ENCODE assay signal across 8 mouse cellular contexts in genomic region chr19:46522433-46523044, GRCm38 (mm10). TPM values are rescaled to one million over a fixed set of nuclear protein-coding genes. Genes with fewer than 3 reads are reported as not detected.
DNase-seq lines count a peak whose midpoint lies in the region; ATAC-seq lines count a peak whose summit lies in the region.

No protein-coding gene starts in this region.

- DNase-seq in left cerebral cortex, postnatal 10 days (ENCODE audit: extremely low spot score in 1 of 2, low spot score in 2 of 2): peak; percentile 1 to 22
- no peak for DNase-seq in left cerebral cortex, postnatal 4 days
- DNase-seq in brain, adult 2 months (ENCODE audit: low read depth, low spot score): peak; percentile 61
- peak; percentile 17 for DNase-seq in heart, postnatal 4 days
- DNase-seq in layer of hippocampus, adult 9-11 months: no peak
- no peak for DNase-seq in frontal cortex, adult 2 months (ENCODE audit: extremely low spot score in 1 of 2, low spot score in 1 of 2)
- DNase-seq in retina, embryonic 14.5 days (ENCODE audit: low spot score): no peak

- intact Hi-C loops in left cerebral cortex, postnatal 10 days (cut with DNase I): no loop called here
- intact Hi-C loops in left cerebral cortex, postnatal 4 days (cut with DNase I): no loop called here

- ATAC-seq in monocyte, adult 5-6 weeks (replicated peaks; ENCODE audit: insufficient number of reproducible peaks, low FRiP score, low TSS enrichment, poor library complexity, severe bottlenecking): peak; percentile 86

RNA-seq across cellular contexts. Expression of gene Trim8, which starts 21.0 kb away (rescaled TPM):
- 100 to 1,000 TPM; 101 to 108 TPM for total RNA-seq in left cerebral cortex, postnatal 10 days (2021)
- 100 to 1,000 TPM; 113 to 119 TPM for total RNA-seq in left cerebral cortex, postnatal 4 days (2021)
- total RNA-seq in heart, postnatal 4 days (2021): 10 to 100 TPM; 50.1 to 53.8 TPM
- 35.4 to 50.0 TPM (median 39.9 TPM) in 3 replicates for total RNA-seq in monocyte, adult 5-6 weeks (2017)
- polyA plus RNA-seq in frontal cortex, adult 2 months (2012; rRNA removed): 58.6 and 60.6 TPM in 2 replicates

RNA-seq across cellular contexts. Expression of gene Arl3, which starts 50.5 kb away (rescaled TPM):
- 100 to 1,000 TPM; 103 to 104 TPM for total RNA-seq in left cerebral cortex, postnatal 10 days (2021)
- 100 to 1,000 TPM; 102 to 107 TPM for total RNA-seq in left cerebral cortex, postnatal 4 days (2021)
- 10 to 100 TPM; 29.6 to 31.1 TPM for total RNA-seq in heart, postnatal 4 days (2021)
- 7.1 to 26.2 TPM (median 18.2 TPM) in 3 replicates for total RNA-seq in monocyte, adult 5-6 weeks (2017)
- polyA plus RNA-seq in frontal cortex, adult 2 months (2012; rRNA removed): 249 and 253 TPM in 2 replicates

RNA-seq across cellular contexts. Expression of gene Sfxn2, which starts 50.6 kb away (rescaled TPM):
- 1 to 10 TPM; 7.8 to 8.1 TPM for total RNA-seq in left cerebral cortex, postnatal 10 days (2021)
- 10 to 100 TPM; 12.6 to 13.7 TPM for total RNA-seq in left cerebral cortex, postnatal 4 days (2021)
- 1 to 10 TPM; 4.6 to 6.4 TPM for total RNA-seq in heart, postnatal 4 days (2021)
- total RNA-seq in monocyte, adult 5-6 weeks (2017): 8.9 to 11.1 TPM (median 10.2 TPM) in 3 replicates
- 6.0 and 7.5 TPM in 2 replicates for polyA plus RNA-seq in frontal cortex, adult 2 months (2012; rRNA removed)

Comparison
In these comparisons a context has a peak if more than half of its experiments do, and no peak if none do; other contexts are left out.
1. DNase-seq: peak in left cerebral cortex, postnatal 10 days (2 of 2), brain, adult 2 months (single experiment) and heart, postnatal 4 days (single experiment); none in left cerebral cortex, postnatal 4 days (single experiment), layer of hippocampus, adult 9-11 months (single experiment), frontal cortex, adult 2 months (0 of 2) and retina, embryonic 14.5 days (single experiment).